Mouse (Mus musculus) heart, adult 18-20 months (tissue): Measurements from ENCODE around the gene Unk. TPM values are rescaled to one million over a fixed set of nuclear protein-coding genes. Genes with fewer than 3 reads are reported as not detected.
"Not testable (repeated sequence)": the region's sequence is repeated elsewhere in the genome, so short reads cannot be mapped to it uniquely, and the experiment has no call there.

ENCODE experiments used
- DNase-seq, 2 experiments: peaks; one replicate each; pipeline ENCODE4 v3.0.0; 2021 to 2022; ENCODE audit warnings: mixed read lengths in 1 of 2
- total RNA-seq, 2 experiments: library from RNA; stranded (reverse); gene quantifications; 2 replicates each; pipeline ENCODE4 v1.2.3; 2021

Gene Unk
- total RNA-seq, 2 experiments from 2014 or later: 5.2 to 7.8 TPM

GRCm38 (mm10) chr11:116088741-116089394 is 58.7 kb downstream of the Unk start:
- peak; percentile 44 to 52 for DNase-seq

GRCm38 (mm10) chr11:116089545-116089944 is 59.4 kb downstream of the Unk start:
- DNase-seq: no peak

GRCm38 (mm10) chr11:116091591-116091990 is 61.5 kb downstream of the Unk start:
- DNase-seq: no peak

- not testable (repeated sequence) for DNase-seq
These were observed 62.8 kb downstream of the Unk start for GRCm38 (mm10) chr11:116092959-116093358.

- peak; percentile 64 to 78 for DNase-seq
These were observed 63.8 kb downstream of the Unk start for GRCm38 (mm10) chr11:116093771-116094565.

GRCm38 (mm10) chr11:116095573-116095972 is 65.5 kb downstream of the Unk start:
- peak; percentile 88 to 90 for DNase-seq

GRCm38 (mm10) chr11:116096213-116097108 is 66.3 kb downstream of the Unk start:
- peak in 1 of 2 experiments; percentile 51 for DNase-seq

GRCm38 (mm10) chr11:116098711-116099460 is 68.8 kb downstream of the Unk start:
- peak; percentile 67 to 76 for DNase-seq

- DNase-seq: no peak
These were observed 69.3 kb downstream of the Unk start for GRCm38 (mm10) chr11:116099462-116099861.

GRCm38 (mm10) chr11:116100385-116100784 is 70.3 kb downstream of the Unk start:
- DNase-seq: peak; percentile 89 to 97

GRCm38 (mm10) chr11:116100839-116101238 is 70.7 kb downstream of the Unk start:
- DNase-seq: no peak

- DNase-seq: peak; percentile 81 to 91
These were observed 71.8 kb downstream of the Unk start for GRCm38 (mm10) chr11:116101931-116102381.

- DNase-seq: no peak
These were observed 72.3 kb downstream of the Unk start for GRCm38 (mm10) chr11:116102472-116102871.

GRCm38 (mm10) chr11:116103572-116103971 is 73.5 kb downstream of the Unk start:
- peak; percentile 59 to 61 for DNase-seq

- DNase-seq: peak; percentile 82 to 94
These were observed 74.0 kb downstream of the Unk start for GRCm38 (mm10) chr11:116104006-116104646.

- no peak for DNase-seq
These were observed 74.9 kb downstream of the Unk start for GRCm38 (mm10) chr11:116105065-116105464.

- DNase-seq: no peak
These were observed 76.2 kb downstream of the Unk start for GRCm38 (mm10) chr11:116106154-116106962.

GRCm38 (mm10) chr11:116106963-116107776 is 77.0 kb downstream of the Unk start:
- DNase-seq: peak; percentile 51 to 59

GRCm38 (mm10) chr11:116107777-116108285 is 77.7 kb downstream of the Unk start:
- peak; percentile 51 to 57 for DNase-seq
